Mouse (Mus musculus) bone marrow, adult 2 months (tissue): ENCODE results near the gene Ube2q1. TPM values are rescaled to one million over a fixed set of nuclear protein-coding genes. Genes with fewer than 3 reads are reported as not detected.
"Not testable (repeated sequence)": the region's sequence is repeated elsewhere in the genome, so short reads cannot be mapped to it uniquely, and the experiment has no call there.

Source experiments
- H3K27ac ChIP-seq: fragments of 200-500 bp; 2 replicates; pipeline ENCODE4 v1.5.1; 2012; ENCODE audit warnings: low read depth, mild to moderate bottlenecking, control low read depth, inconsistent platforms, low read length; ENCODE audit not compliant: control insufficient read depth, poor library complexity, insufficient read depth
- H3K4me1 ChIP-seq: fragments of 200-500 bp; 2 replicates; pipeline ENCODE4 v1.6.1; 2011; ENCODE audit warnings: low read length; ENCODE audit not compliant: control insufficient read depth, insufficient read depth
- H3K4me3 ChIP-seq: fragments of 200-500 bp; replicated peaks from 2 replicates; pipeline ENCODE3; 2011; ENCODE audit warnings: mild to moderate bottlenecking, low read depth, low read length, control low read depth; ENCODE audit not compliant: control insufficient read depth
- CTCF ChIP-seq: fragments of 200-500 bp; IDR thresholded peaks from 2 replicates; pipeline ENCODE4 v1.5.1; 2011; ENCODE audit warnings: low read length, control low read depth; ENCODE audit not compliant: control insufficient read depth, insufficient read depth
- POLR2A ChIP-seq: fragments of 200-500 bp; IDR thresholded peaks from 2 replicates; pipeline ENCODE4 v1.6.1; 2011; ENCODE audit warnings: low read depth, mild to moderate bottlenecking, control low read depth, low read length, borderline replicate concordance; ENCODE audit not compliant: control insufficient read depth
- whole genome bisulfite sequencing: fragments of 180-500 bp; shearing (Covaris S2); methylation state at CpG from one replicate; pipeline ENCODE4 v1.1.7; 2018; 5-methylcytosine and 5-hydroxymethylcytosine counted together
- polyA plus RNA-seq: library from polyadenylated mRNA; stranded (reverse); fragments of >200 nt; gene quantifications from 2 replicates; pipeline ENCODE4 v1.2.4, GENCODE M21; 2011; ENCODE audit warnings: low replicate concordance; ENCODE audit not compliant: missing spikeins, insufficient read depth, insufficient read length

Ube2q1 gene
- polyA plus RNA-seq, 1 experiment, result 78.7 TPM

GRCm38 (mm10) chr3:89798518-89798917 lies 25.1 kb downstream of the Ube2q1 start:
- Histone ChIP-seq H3K27ac (no peak overlapping the region), H3K4me3 (no peak overlapping the region), H3K4me1 (peaks cover 2% of the 10 kb centered on the region)
- TF ChIP-seq CTCF (no peak), POLR2A (no peak)
- 68% methylated on average over 3 of the region's 3 CpGs for WGBS

- WGBS, result 78% methylated on average over 13 of the region's 13 CpGs
- Histone ChIP-seq H3K27ac (no peak overlapping the region), H3K4me1 (peaks cover 2% of the 10 kb centered on the region), H3K4me3 (no peak overlapping the region)
- TF ChIP-seq POLR2A, result no peak
- TF ChIP-seq CTCF, result no peak
These were observed 26.1 kb downstream of the Ube2q1 start for GRCm38 (mm10) chr3:89799476-89799875.

- WGBS, result 82% methylated on average over 3 of the region's 3 CpGs
- not testable (repeated sequence) for H3K27ac ChIP-seq, H3K4me1 ChIP-seq, H3K4me3 ChIP-seq
These were observed 26.7 kb downstream of the Ube2q1 start for GRCm38 (mm10) chr3:89800078-89800477.

GRCm38 (mm10) chr3:89800774-89801506 lies 27.5 kb downstream of the Ube2q1 start:
- TF ChIP-seq POLR2A (no peak), CTCF (no peak)
- Histone ChIP-seq H3K4me3 (no peak overlapping the region), H3K27ac (no peak overlapping the region), H3K4me1 (peaks cover 2% of the 10 kb centered on the region)
- 71% methylated on average over 5 of the region's 5 CpGs for WGBS

- no peak overlapping the region for H3K4me3 ChIP-seq
- no peak overlapping the region for H3K27ac ChIP-seq
- peaks cover 2% of the 10 kb centered on the region for H3K4me1 ChIP-seq
- TF ChIP-seq POLR2A (no peak), CTCF (no peak)
- WGBS, result under 1% methylated on average over 3 of the region's 3 CpGs
These were observed 28.1 kb downstream of the Ube2q1 start for GRCm38 (mm10) chr3:89801507-89801847.

GRCm38 (mm10) chr3:89802876-89803275 lies 29.5 kb downstream of the Ube2q1 start:
- no peak overlapping the region for H3K4me3 ChIP-seq
- no peak overlapping the region for H3K27ac ChIP-seq
- peaks cover 4% of the 10 kb centered on the region for H3K4me1 ChIP-seq
- WGBS, result 83% methylated on average over 15 of the region's 15 CpGs
- no peak for TF ChIP-seq CTCF
- TF ChIP-seq POLR2A, result no peak

GRCm38 (mm10) chr3:89805179-89805578 lies 31.8 kb downstream of the Ube2q1 start:
- TF ChIP-seq POLR2A, result no peak
- no peak for TF ChIP-seq CTCF
- H3K27ac ChIP-seq, result no peak overlapping the region
- 83% methylated on average over 4 of the region's 4 CpGs for WGBS
- peaks cover 5% of the 10 kb centered on the region for H3K4me1 ChIP-seq
- no peak overlapping the region for H3K4me3 ChIP-seq

GRCm38 (mm10) chr3:89806751-89807150 lies 33.3 kb downstream of the Ube2q1 start:
- WGBS, result 87% methylated on average over 2 of the region's 2 CpGs
- Histone ChIP-seq H3K4me1 (peaks cover 5% of the 10 kb centered on the region), H3K4me3 (no peak overlapping the region), H3K27ac (no peak overlapping the region)
- peak; percentile 19; the same call in 1 of the 2 replicates for TF ChIP-seq CTCF
- TF ChIP-seq POLR2A, result no peak

GRCm38 (mm10) chr3:89807171-89807570 lies 33.8 kb downstream of the Ube2q1 start:
- 90% methylated on average over 3 of the region's 3 CpGs for WGBS
- no peak overlapping the region for H3K4me3 ChIP-seq
- peaks cover 3% of the 10 kb centered on the region for H3K4me1 ChIP-seq
- TF ChIP-seq CTCF (no peak), POLR2A (no peak)
- no peak overlapping the region for H3K27ac ChIP-seq
